Mouse (Mus musculus): ENCODE measurements at regions not wholly inside any gene's neighbourhood (a gene's known extent, or its start where the extent isn't known, plus 50 kb on each side); places are given as distances from the start of the nearest gene placed in this dataset.

DNA sequence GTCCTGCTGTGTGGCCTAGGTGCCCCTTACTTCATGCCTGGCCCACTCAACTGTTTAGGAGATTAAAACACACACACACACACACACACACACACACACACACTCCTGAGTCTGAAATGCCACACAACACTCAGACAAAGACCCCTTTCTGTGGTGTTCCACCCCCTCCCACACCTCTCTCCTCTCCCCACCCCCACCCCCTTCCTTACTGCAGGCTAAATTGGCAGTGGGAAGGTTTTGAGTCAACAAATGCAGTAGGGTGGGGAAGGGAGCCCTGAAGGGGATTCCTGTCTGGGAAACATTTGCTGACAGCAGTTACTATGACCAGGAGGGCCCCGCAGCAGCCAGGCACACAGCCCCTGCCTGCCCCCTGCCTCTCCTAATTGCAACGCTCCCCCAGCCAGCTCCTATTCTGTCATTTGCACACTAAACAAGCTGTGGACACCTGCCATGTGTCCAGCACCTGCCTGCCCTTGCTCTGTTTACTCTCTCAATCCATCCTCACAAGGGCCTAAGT is 69.5 kb downstream of the Ephb3 start:
- Histone ChIP-seq H3K4me1 (replicated peaks) (peaks cover 39% of the 10 kb centered on the region), H3K4me2 (no peak overlapping the region), H3K9ac (no peak overlapping the region), H3K36me3 (no peaks in the 10 kb centered on the region), H3K9me3 (0 out of 2 replicates have a peak, but pooled peaks cover 3% of the 10 kb centered on the region), H3K27me3 (no peaks in the 10 kb centered on the region), H3K27ac (peak overlapping the region; percentile 75), H3K4me3 (no peak overlapping the region)
- ATAC-seq (ENCODE audit: low FRiP score): peak; percentile 85
- WGBS: 0% methylated on average over 2 of the region's 2 CpGs

DNA sequence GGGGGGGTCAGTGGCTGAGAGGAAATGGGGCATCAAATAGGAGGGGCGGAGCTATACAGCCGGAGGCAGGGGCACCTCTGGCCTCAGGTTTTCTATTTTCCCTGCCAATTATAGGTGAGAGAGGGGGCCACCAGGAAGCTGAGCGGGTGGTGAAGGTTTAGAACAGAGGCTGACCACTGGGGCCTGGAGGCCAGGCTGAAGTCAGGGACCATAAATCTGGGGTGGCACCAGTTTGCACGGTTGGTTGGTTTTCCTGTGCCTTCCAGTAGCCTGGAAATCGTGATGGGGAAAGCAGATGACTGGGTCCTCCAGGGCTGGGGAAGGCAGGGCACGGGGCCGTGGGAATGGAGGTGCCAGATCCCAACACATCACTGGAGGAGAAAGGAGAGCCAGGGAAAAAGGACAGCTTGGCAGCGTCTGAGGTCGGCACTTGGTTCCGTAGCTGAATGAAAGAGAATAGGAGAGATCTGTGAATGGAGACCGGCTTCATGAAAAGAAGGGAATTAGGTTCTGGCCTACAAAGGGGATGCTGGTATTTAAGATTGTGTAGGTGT is 73.3 kb downstream of the Ephb3 start:
- no peak overlapping the region for H3K27ac ChIP-seq
- ATAC-seq (ENCODE audit: low FRiP score): no peak
- H3K27me3 ChIP-seq: peaks cover 17% of the 10 kb centered on the region
- H3K4me3 ChIP-seq: no peak overlapping the region
- H3K9me3 ChIP-seq: 0 out of 2 replicates have a peak, but pooled peaks cover 3% of the 10 kb centered on the region
- peaks cover 33% of the 10 kb centered on the region for H3K4me1 ChIP-seq (replicated peaks)
- no peak overlapping the region for H3K9ac ChIP-seq
- H3K4me2 ChIP-seq: no peak overlapping the region
- 82% methylated on average over 11 of the region's 11 CpGs for WGBS
- H3K36me3 ChIP-seq: no peaks in the 10 kb centered on the region

DNA sequence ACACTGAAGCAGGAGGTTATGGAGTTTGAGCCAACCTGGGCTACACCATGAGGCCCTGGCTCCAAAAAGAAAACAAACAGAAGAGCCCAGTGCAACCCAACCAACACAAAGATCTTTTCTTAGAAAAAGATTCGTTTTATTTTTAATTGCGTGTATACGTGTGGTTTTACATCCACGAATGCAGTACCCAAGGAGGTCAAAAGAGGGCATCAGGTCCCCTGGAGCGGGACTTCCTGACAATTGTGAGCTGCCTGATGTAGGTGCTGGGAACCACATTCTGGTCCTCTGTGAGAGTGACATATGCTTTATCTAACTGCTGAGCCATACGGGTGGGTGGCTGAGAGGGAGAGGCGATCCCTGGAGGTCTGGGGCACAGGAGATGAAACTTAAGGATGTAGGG is 73.8 kb downstream of the Ephb3 start:
- H3K27ac ChIP-seq: no peak overlapping the region
- no peak overlapping the region for H3K4me2 ChIP-seq
- H3K9ac ChIP-seq: no peak overlapping the region
- no peak overlapping the region for H3K4me3 ChIP-seq
- peaks cover 29% of the 10 kb centered on the region for H3K4me1 ChIP-seq (replicated peaks)
- 97% methylated on average over 7 of the region's 7 CpGs for WGBS
- H3K27me3 ChIP-seq: peaks cover 23% of the 10 kb centered on the region
- H3K36me3 ChIP-seq: no peaks in the 10 kb centered on the region
- no peak for ATAC-seq (ENCODE audit: low FRiP score)
- 0 out of 2 replicates have a peak, but pooled peaks cover 3% of the 10 kb centered on the region for H3K9me3 ChIP-seq

DNA sequence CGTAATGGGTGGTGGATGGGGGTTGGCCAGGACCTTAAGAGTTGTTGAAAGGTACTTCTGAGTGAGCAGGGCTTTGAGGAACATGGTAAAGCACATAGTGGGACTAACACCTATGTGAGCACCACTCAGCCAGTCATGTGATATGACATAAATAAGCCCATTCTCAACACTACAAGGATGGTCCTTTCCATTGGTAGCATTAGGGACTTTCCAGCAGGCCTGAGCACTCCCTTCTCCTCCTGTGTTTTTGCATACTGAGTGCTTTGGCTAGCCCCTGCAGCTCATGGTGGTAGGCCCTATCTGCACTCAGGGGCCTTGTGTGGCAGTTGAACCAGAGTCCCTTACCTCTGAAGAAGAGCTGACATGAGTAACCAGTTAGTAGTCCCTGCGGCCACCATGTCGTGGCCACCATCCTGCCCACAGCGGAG is 75.7 kb downstream of the Ephb3 start:
- Histone ChIP-seq H3K36me3 (no peaks in the 10 kb centered on the region), H3K27ac (no peak overlapping the region), H3K9ac (no peak overlapping the region), H3K4me3 (no peak overlapping the region), H3K4me2 (no peak overlapping the region), H3K27me3 (peaks cover 32% of the 10 kb centered on the region), H3K9me3 (0 out of 2 replicates have a peak, but pooled peaks cover 3% of the 10 kb centered on the region), H3K4me1 (replicated peaks) (peaks cover 14% of the 10 kb centered on the region)
- no peak for ATAC-seq (ENCODE audit: low FRiP score)
- 88% methylated on average over 4 of the region's 4 CpGs for WGBS

DNA sequence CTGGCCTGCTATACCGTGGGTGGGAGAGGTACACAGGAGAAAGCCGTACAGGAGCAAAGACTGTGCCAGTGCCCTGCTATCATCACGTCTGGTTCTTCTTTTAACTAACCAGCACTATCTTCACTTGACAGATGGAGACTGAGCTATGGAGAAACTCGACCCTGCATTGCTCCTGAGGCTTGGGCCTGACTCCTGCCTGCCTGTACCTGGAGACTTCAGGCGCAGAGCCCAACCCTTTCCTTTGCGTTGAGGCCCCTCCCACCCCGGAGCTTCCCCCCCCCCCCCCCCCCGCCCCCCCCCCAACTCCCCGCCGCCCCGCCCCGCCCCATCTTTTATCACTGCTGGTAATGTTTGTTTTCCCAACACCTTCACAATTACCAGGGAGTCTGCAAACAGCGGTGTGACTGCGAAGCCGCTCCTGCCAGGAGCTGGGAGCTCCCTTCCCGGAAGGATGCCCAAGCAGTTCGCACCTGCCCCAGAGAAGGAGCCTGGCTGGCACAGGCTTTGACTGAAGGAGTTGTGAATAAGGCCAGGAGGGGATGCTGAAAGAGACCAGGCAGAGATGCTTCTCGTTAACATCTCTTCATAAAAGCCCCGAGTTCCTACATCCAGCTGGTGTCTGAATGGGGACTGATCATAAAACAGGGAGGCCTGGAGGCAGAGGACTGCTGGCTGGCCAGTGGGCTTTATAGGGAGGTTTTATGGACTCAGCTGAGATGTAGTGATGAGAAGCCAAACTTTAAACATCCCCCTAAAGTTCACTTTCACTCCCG is 77.6 kb downstream of the Ephb3 start:
- no peaks in the 10 kb centered on the region for H3K36me3 ChIP-seq
- no peak; the same call in 1 of the 2 replicates for ATAC-seq (ENCODE audit: low FRiP score)
- peaks cover 33% of the 10 kb centered on the region for H3K27me3 ChIP-seq
- 0 out of 2 replicates have a peak, but pooled peaks cover 3% of the 10 kb centered on the region for H3K9me3 ChIP-seq
- H3K4me3 ChIP-seq: no peak overlapping the region
- 9% methylated on average over 15 of the region's 20 CpGs for WGBS
- no peak overlapping the region for H3K4me2 ChIP-seq
- no peak overlapping the region for H3K27ac ChIP-seq
- H3K9ac ChIP-seq: no peak overlapping the region
- H3K4me1 ChIP-seq (replicated peaks): peaks cover 14% of the 10 kb centered on the region

DNA sequence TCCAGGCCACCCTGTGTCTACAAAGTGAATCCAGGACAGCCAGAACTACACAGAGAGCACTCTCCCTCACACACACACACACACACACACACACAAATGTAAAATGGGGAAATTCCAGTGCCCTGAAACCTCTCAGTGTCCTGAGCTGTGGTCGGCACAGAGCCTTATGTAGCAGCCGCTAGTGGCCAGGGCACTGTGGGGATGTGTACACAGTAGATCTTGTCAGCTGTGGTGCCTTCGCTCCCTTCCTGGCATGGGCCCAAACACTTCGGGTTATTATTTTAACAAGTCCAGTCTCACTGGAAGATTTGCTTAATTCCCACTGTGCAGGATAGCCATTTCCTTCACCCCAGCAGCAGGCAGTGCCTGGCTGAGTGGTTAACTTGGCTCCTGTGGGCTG is 81.5 kb downstream of the Ephb3 start:
- WGBS: 60% methylated on average over 4 of the region's 4 CpGs
- H3K4me3 ChIP-seq: no peak overlapping the region
- no peak overlapping the region for H3K9ac ChIP-seq
- H3K4me2 ChIP-seq: no peak overlapping the region
- H3K27me3 ChIP-seq: peaks cover 26% of the 10 kb centered on the region
- H3K27ac ChIP-seq: no peak overlapping the region; the same call in 1 of the 2 replicates
- peaks cover 9% of the 10 kb centered on the region for H3K4me1 ChIP-seq (replicated peaks)
- no peak for ATAC-seq (ENCODE audit: low FRiP score)
- no peaks in the 10 kb centered on the region; the same call in 1 of the 2 replicates for H3K9me3 ChIP-seq
- H3K36me3 ChIP-seq: no peaks in the 10 kb centered on the region

DNA sequence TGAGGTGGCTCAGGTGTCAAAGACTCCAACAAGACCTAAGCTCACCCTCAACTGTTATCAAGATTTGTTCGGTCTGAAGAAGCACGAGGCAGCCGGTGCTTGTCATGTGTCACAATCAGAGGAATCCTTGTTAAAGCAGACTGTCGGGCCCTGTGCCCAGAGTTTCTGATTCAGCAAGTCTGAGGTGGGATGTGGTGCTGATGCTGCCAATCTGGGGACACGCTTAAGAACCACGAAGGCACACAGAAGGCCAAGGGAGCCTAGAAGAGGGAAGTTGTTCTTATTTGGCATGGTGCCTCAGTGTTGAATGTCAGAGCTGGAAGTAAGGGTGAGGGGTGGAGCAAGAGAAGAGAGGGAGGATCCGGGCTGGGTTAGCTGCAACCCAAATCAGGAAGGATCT is 85.0 kb downstream of the Ephb3 start:
- no peak overlapping the region for H3K4me2 ChIP-seq
- no peak overlapping the region for H3K4me3 ChIP-seq
- 86% methylated on average over 7 of the region's 7 CpGs for WGBS
- H3K27ac ChIP-seq: no peak overlapping the region
- H3K9me3 ChIP-seq: no peaks in the 10 kb centered on the region; the same call in 1 of the 2 replicates
- H3K9ac ChIP-seq: no peak overlapping the region
- no peak for ATAC-seq (ENCODE audit: low FRiP score)
- no peaks in the 10 kb centered on the region for H3K36me3 ChIP-seq
- peaks cover 12% of the 10 kb centered on the region for H3K4me1 ChIP-seq (replicated peaks)
- peaks cover 7% of the 10 kb centered on the region; the same call in 1 of the 2 replicates for H3K27me3 ChIP-seq

DNA sequence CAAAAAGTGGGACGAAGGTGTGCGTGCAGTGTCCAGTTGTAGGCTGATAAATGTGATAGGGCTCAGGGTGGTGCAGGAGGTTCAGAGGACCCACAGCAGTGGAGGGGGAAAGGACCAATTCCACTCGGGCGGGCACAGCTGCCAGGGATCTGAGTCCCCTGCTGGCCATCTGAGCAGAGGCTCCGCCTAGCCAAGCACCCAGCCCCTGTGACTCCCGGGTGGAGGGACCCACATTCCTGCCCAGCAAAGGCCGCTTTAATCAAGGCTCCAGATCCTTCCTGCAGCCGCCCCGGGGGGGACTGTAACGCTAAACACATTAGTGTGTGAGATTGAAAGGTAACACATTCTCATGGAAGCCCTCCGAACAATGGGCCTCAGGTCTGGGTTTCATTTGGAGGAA is 88.5 kb downstream of the Ephb3 start:
- Histone ChIP-seq H3K4me1 (replicated peaks) (peaks cover 33% of the 10 kb centered on the region), H3K4me3 (no peak overlapping the region), H3K27me3 (0 out of 2 replicates have a peak, but pooled peaks cover 3% of the 10 kb centered on the region), H3K9me3 (no peaks in the 10 kb centered on the region; the same call in 1 of the 2 replicates), H3K4me2 (no peak overlapping the region), H3K27ac (no peak overlapping the region), H3K36me3 (no peaks in the 10 kb centered on the region), H3K9ac (no peak overlapping the region)
- ATAC-seq (ENCODE audit: low FRiP score): no peak
- WGBS: 36% methylated on average over 11 of the region's 11 CpGs

DNA sequence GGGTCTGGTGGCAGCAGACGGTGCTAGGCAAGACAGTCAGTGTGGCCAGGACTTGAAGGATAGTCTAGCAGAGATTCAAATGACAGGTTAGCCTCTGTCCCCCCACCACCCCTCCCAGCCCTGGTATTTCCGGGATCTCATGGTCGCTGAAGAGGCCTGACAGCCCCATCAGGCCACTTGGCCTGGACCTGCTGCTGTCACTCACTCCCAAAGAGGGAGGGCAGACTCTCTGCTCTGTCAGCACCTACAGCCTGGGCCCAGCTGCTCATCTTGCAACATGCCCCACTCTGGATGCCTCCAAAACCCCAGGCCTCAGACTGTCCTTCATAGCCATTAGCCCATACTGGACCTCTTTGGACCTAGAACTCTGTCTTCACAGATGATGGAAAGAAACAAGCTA is 89.0 kb downstream of the Ephb3 start:
- 0 out of 2 replicates have a peak, but pooled peaks have one; percentile 35 for ATAC-seq (ENCODE audit: low FRiP score)
- peaks cover 33% of the 10 kb centered on the region for H3K4me1 ChIP-seq (replicated peaks)
- H3K4me2 ChIP-seq: no peak overlapping the region

DNA sequence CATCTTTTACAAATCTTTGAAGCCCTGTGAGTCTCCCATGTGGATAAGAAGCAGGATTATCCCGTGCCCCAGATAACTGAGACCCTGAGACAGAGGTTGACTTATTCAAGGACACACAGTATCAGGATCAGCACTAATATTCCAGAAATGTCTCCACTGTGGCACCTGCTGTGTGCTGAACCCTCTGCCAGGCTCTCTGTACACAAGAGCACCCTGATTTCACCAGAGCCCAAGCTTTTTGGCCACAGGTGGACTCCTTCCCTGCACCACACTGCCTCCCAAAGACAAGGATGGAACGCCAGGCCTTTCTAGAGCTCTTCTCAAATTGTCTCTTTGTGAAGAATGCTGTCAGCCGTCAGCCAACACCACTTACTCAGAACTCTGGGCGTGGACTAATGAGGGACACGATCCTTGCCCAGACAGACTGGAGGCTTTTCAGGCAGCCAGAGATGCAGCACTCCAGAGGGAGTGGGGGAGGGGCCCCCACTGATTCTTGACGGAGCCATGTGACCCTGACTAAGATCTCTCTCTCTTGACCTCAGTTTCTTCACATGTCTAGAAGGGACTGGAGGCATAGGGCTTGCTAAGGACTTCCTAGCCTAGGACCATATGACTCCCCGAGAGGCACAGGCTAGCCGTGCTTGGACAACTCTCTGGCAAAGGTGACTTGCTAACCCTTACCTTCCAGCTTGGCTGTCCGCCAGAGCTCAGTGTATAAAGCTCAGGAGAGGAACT is 90.3 kb downstream of the Ephb3 start:
- WGBS: 44% methylated on average over 9 of the region's 9 CpGs
- 0 out of 2 replicates have a peak, but pooled peaks cover 3% of the 10 kb centered on the region for H3K27me3 ChIP-seq
- H3K4me2 ChIP-seq: no peak overlapping the region
- no peak for ATAC-seq (ENCODE audit: low FRiP score)
- no peak overlapping the region for H3K9ac ChIP-seq
- no peaks in the 10 kb centered on the region for H3K9me3 ChIP-seq
- peaks cover 33% of the 10 kb centered on the region for H3K4me1 ChIP-seq (replicated peaks)
- no peak overlapping the region for H3K4me3 ChIP-seq
- no peaks in the 10 kb centered on the region for H3K36me3 ChIP-seq
- no peak overlapping the region for H3K27ac ChIP-seq

More for the DNA sequence above, 89.0 kb downstream of the Ephb3 start:
- Histone ChIP-seq H3K36me3 (no peaks in the 10 kb centered on the region), H3K27ac (no peak overlapping the region), H3K27me3 (0 out of 2 replicates have a peak, but pooled peaks cover 3% of the 10 kb centered on the region), H3K9ac (no peak overlapping the region), H3K9me3 (no peaks in the 10 kb centered on the region; the same call in 1 of the 2 replicates), H3K4me3 (no peak overlapping the region)
- WGBS: 39% methylated on average over 3 of the region's 3 CpGs

DNA sequence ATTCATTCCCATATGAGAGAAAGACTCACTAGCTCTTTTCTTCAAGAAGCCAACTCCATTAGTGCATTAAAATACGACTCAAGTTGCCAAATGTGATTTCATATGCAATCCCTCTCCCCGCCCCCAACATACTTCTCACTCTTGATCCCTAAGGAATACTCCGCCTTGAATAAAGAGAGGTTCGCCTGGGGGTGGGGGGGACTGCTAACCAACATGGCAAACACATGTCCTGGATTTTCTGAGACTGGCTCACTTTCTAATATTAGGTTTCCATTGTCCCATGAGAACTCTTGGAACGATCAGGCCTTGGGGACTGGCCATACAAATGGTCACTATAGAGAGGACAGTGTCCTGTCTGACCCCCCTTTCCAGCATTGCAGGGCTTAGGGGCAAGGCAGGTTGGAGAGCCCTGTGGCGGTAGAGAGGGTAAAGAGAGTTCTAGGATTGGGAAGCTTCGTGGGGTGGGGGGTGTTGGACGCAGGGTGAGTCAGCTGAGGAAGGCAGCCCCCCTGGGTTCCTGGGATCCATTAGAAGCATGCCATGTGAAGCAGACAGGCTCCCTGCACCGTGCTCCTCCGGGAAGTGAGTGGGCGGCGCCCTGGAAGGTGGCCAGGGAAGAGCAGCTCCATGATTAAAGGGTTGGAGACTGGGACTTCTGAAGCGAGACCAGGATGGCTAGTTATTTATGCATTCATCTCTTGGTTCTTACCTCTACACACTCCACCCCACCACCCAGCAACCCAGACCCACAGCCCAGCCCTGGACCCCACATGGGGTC is 91.6 kb downstream of the Ephb3 start:
- WGBS: 70% methylated on average over 13 of the region's 13 CpGs
- no peak overlapping the region for H3K9ac ChIP-seq
- ATAC-seq (ENCODE audit: low FRiP score): no peak; the same call in 1 of the 2 replicates
- 0 out of 2 replicates have a peak, but pooled peaks cover 3% of the 10 kb centered on the region for H3K27me3 ChIP-seq
- H3K4me1 ChIP-seq (replicated peaks): peaks cover 33% of the 10 kb centered on the region
- no peak overlapping the region for H3K4me3 ChIP-seq
- H3K27ac ChIP-seq: no peak overlapping the region
- H3K4me2 ChIP-seq: no peak overlapping the region
- no peaks in the 10 kb centered on the region for H3K9me3 ChIP-seq
- H3K36me3 ChIP-seq: no peaks in the 10 kb centered on the region
